Mouse (Mus musculus): ENCODE data around the gene Vps13d.

Gene Vps13d

DNA sequence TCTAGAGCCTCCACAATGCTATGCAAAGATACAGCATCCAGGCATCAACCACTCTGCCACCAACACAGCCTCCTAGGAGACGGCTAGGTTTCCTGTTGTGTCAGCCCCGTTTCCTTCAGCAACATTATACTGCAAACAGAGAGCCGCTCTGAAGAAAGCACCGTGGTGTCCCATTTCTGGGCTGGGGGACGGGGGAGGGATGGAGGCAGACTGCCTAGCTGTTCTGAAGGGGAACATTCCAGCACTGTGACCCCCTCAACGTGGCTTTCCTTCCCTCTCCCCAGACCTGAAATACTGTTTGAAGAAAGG lies 195.3 kb downstream of the Vps13d start:
- peak; percentile 60 for DNase-seq

DNA sequence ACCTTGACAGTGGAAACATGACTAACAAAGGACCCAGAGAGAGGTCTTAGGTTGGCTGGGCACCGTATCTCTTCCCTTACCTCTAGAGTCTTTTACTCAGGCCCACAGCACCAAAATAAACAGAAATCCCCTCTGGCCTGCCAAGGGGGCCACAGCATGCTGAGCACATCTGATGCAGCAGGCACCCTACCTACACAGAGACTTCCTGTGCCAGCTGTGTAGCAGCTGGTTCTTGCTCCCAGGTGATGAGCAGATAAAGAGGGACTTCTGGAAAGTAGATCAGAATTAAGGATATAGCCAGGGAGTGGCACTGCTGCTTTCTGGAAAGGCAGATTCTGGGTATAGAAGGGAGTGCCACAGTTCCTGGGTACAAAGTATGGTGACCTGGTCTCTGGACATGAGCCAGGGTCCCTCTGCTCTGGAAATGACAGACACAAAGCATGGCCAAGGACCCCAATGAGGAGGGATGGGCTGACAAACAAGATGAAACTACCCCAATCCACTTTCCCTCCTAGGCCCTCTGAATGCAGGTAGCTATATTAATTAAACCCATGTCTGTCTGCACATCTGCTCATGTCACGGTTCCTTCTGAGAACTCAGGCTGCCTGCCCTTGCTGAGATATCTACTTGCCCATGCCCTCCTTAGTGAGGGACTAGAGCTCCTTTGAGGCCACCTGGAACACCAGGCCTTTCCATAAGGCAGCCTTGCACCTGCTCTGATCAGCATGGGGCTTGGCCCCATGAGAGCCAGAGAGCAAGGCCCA lies 195.8 kb downstream of the Vps13d start:
- peak; percentile 50 for DNase-seq

DNA sequence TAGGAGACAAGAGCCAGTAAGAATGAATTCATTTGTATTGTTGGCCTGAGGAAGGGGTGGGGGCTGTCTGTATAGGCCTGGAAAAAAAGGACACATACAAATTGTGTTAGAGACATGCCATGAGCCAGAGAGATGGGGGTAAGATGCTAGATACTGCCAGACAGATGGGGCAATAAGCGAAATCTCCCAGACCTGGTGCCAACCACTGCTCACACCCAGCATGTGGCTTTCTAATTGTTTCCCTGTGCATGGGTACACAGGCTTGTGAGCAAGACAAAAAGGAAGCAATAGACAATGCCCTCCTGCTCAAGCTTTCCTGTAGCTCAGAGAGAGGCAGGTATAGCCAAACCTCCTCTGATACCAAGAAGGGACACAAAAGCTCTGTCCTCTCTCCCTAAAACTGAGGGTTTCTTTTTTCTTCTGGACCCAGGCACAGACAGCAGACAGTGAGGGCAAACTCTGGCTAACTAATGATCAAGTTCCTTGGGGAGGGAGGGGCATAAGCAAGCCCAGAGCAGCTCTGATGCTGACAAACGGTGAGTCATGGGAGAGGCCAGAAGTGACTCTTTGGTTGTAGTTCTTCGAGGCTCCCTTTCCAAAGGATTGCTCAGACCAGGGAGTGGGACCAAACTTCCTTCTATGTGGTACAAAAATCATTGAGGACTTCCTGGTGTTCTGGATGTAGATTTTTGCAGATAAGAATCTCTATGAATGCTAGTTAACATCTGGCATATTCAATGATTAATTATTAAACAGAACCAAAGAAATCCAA lies 196.7 kb downstream of the Vps13d start:
- no peak for DNase-seq

DNA sequence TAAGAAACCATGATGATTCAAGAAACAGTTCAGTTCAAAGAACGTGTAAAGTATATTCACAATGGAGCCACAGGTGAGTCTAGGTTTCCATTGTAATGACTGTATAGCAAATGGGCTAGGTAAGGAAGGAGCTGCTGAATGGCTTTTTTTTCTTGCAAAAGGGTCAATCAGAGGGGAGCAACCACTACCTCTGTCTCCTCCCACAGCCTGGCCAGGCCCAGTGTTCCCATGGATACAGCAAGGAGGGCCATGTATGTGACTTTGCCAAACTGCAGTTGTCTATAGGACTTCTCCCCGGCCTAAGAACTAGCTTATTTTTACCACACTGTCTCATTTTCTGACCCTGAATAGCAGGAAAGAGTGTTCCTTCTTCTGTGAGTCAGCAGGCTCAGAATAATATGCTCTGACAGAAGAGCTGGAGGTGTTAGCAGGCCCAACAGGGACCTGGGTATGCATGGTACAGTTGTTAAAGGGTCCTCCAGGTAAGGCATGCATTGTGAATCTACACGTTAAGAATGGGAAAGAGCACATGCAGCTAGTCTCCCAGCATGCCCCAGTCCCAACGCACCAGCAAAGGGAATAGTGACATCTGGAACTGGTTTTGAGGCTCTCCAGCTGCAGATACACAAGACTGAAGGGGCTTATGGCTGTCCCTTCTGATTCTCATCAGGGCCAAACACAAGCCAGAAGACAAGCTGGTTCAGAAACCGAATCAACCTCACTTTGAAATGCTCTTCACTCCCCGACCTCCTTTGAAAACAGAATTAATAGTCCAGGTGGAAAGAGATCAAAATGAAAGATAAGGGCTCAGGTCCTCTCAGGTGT lies 197.6 kb downstream of the Vps13d start:
- DNase-seq = no peak

DNA sequence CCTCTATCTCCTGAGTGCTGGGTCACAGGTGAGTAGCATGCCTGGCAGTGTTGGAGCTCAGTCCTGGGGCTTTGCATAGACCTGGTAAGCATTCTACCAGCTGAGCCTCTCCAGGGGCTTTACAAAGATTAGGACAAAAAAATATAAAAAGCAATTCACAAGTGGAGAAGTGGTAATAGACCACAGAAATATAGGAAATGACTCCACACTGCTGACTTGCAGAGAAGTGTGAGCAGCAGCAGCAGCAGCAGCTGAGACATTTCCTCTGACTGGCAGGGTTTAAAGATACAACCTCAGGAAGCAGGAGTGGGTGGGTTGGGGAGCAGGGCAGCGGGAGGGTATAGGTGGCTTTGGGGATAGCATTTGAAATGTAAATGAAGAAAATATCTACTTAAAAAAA lies 199.0 kb downstream of the Vps13d start:
- DNase-seq = no peak

DNA sequence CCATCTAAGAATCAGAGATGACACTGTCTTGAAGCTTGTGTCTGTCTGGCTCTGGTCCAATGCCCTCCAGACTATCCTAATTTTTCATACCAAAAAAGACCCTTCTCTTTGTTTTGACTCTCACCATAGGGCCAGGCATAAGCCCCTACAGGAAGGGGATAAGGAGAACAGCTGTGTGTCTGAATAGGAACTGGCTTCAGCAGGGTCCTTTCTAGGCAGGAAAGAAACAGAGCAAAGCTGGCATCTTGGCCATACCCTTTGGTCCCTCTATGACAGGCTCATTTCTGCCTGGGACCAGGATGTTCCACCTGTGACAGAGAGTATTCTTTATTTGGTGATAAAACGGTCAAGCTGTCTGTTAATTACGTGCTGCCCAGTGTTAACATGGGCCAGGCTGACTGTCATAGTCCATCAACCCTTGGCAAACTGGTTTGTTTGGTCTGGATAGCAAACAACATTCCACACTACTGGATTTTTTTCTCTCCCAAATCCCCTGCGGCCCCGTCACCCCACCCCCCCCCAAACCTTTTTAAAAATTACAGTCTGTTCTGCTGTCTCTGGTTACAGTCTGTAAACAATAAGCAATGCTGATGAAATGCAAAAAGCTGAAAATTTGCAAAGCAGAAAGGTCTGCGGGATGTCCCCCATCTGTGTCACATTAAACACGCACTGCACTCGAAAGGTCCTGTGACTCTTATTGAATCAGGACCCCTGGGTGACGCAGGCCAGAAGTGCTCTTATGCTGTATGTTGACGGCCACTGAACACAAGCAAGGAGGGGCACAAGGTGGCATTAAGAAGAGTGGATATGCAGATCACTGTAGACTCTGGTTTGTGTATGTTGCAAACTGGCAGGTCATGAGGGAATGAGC lies 201.5 kb downstream of the Vps13d start:
- DNase-seq = no peak

DNA sequence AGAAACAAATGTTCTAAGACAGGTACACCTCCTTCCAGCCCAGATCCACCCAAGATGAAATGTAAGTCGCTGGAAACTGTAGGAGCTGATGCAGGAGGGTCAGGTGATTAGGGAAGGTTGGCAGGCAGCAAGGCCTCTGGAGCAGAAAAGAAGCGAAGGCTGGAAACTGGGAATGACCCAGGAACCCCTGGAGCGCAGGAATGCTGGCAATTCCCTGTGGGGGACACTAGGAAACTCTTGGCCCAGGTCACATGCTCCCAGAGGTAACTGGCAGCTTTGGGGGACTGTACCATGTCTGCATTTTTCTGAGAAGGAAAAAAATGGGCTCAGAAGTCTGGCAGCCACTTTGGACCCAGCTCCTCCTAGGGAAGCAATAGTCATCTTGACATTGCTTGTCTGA lies 202.4 kb downstream of the Vps13d start:
- no peak for DNase-seq

DNA sequence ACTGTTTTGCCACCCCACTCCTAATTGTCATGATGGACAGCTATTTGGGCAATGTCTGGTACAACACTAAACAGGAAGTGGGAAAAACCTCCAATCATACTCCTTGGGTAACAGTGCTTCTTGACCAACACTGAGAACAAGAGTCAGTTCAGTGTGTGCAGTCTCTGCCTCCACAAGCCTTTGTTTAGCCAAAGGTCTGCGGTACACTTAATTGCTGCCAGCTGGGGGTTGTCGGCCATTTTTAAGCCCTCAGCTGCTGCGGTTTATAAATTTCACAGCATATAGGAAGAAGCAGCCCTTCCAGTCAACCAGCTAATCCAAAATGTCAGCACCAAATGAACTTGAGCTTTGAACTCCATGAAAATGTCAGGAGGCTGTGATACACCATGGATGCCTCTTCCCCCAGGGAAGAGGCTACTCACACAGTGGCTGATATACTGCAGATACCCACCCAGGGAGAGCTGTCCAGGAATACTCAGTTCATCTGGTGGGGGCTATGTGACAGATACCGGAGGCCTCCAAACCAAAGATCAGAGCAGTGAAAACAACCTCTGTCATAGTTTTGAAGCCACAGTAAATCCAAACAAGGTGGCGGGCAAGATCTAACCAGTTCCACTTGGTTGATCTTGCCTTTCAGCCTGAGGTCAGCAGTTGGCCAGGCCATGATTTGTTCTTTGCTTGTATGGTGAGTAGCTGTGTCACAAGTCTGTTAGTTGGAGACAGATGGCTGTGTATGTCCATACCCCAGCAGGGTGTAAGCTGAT lies 206.2 kb downstream of the Vps13d start:
- DNase-seq = no peak

DNA sequence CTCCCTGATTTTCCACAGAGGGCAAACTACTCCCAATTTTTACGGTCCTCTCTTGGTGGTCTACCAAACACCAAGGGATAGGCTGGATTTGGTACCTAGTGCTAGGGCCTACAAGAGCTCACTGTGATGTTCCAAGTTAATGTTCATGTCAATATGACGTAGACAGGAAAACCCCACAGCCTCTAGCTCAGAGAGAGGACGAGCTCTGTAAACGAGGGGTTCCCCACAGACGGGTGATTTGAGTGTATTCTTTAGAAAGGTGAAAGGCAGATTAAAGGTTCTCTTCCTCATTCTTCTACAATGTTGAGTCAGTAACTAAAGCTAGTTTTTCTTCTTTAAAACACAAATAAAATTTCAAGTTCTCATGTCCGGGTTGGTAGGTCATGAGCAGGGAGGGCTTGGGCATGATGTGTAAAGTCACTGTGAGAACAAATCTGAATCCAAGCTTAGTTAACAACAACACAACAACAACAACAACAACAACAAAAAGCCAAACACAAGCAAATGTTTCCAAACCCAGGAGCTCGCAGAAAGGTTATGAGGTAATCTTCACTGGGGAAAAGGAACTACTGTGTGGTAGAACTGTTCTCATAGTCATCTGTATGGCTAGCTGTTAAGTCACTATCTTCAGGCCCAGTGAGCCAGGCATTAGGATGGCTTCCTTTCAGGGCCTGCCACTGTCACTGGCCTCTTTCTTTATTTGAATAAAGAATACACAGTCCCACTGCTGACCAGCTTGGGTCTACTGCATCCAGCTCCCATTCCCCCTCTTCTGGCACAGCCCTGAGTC lies 208.6 kb downstream of the Vps13d start:
- DNase-seq = no peak

DNA sequence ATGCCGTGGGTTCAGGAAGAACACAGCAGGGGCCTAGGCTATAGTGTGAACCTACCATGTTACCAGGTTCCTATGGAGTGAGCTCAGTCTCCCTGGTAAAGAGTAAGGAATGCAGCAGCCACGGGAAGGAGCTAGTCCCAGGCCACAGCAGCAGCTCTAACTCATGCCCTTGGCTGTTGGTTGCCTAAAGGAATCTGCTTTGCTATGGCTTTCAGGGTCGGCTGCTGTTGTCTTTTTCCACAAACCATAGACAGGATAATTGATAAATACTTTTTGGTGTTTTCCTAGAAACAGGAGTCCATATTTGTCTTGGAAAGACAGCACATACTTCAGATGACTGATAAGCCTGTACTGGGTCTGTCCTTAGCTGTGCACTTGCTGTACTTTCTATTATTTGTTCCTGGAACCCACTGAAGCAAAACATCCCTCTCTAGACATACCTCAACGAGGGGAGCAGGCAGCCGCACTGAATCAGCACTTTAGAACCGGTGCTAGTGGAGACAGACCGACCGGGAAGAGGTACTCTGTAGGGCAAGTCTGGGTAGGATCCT lies 210.9 kb downstream of the Vps13d start:
- DNase-seq = no peak

DNA sequence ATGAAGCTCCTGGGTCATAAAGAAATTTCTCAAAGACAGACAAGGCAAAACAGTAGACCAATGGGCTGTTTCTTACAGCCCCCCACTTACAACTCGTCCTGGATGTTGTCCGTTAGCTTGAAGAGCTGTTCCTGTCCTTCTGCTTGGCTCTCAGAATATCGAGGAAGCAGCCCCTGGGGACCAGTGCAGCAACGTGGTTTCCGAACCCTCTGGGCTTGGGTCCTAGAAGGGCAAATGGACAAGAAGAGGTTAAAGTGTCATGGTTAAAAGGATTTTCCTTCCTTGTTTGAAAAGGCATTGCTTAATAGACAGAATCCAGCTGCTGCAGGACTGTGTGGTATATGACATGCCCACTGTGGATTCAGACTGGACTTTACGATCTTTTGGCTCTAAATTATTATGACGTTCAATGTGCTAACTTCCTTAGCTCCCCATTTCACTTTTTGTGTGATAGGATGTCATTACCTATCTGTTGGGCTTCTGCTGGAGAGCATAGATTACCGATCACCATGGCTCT lies 211.5 kb downstream of the Vps13d start:
- DNase-seq = no peak

DNA sequence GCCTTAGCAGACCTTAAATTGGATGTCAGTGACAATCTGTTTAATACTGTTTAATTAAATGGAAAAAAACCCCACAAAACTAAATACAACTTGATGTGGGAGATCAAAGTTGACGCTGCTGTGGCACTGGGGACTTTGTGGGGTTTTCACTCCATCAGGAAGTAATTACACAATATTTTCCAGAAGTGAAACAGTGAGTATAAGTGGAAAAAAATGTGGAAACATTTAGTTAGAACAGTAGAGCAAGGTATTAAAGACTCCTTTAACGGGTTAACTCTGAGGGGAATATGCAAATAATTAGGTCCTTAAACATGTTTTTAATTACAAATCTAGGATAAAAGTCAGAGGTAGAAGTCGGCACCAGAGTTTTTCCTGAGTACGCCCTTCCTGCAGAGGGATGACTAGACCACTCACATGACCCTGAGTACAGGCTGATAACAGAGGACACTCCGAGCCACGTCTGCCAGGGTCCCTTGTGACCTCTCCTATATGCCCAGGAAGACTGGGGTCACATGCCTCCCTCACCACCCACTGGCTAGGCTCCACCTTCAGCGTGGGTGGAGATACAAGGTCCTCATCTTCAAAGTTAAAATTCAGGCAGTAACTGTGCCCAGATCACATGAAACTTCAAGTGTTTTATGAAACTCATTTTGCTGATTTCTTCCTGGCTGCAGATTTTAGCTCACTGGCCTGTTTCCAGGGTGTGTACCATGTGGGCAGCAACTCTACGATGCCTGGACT lies 213.8 kb downstream of the Vps13d start:
- DNase-seq = no peak

DNA sequence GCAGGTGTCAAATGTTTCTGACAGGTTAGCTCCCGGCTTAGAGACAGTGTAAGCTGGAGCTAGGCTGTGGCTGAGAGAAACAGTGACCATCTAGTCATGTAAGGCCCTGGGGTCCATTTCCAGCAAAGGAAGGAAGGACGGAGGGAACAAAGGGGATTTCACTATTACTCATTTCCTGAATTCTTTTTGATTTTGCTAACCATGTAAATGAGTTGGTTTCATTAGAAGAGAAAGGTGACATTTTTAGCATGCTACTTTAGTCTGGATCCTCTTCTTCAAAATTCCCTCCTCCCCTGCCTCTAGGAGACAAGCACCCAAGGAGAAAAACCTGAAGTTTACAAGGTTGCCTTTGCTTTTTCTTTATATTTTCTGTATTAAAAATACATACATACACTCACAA lies 214.7 kb downstream of the Vps13d start:
- DNase-seq = no peak

DNA sequence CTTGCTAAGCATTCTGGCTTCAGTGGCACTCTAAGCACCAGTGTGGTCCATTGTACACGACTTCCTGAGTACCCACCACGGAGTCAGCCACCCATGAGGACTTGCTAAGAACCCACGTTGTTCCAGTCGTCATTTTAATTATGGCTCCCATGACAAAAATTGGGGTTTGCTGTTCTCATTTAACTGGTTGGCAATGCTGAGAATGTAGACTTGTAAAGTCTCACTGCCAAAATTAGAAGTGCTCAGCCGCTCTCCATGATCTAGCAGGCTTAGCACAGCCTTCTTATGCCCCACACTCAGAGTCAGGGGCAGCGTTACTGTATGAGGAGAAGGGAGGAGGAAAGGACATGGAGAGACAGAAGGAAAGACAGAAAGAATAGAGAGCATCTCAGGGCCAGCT lies 216.8 kb downstream of the Vps13d start:
- no peak for DNase-seq

DNA sequence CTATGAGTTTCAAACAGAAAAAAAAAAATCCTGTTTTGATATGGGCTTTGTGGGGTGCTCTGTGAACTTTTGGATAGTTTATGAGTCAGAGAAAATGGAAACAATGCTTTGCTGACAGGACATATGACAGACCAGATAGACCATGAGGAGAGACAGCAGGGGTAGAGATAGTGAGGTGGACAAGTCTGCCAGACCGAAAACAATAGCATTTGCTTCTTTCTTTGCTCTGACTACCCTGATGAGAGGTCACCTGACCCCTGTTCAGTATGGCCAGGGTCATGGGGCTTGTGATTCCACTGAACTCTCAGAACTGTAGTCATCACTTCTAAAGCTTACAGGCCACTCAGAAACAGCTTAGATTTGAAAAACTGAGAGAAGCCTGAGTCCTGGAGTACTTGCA lies 217.7 kb downstream of the Vps13d start:
- no peak for DNase-seq

DNA sequence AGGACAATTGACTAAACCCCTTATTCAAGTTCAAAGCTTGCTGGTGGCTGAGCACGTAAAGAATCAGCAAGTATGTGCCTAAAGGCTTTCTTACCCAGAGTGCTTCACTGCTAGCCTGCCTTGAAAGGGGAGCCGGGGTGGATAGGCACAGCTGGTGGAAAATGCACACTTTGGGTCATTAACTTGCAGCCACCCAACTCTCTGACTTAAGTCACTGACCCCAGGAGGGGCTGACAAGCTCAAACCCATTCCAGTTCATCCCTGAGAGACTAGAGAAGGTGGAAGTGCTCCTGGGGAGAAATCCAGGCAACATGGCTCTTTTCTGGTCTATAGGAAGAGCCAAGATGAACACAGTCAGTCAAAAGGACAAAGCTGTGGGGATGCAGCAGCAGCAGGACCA lies 219.3 kb downstream of the Vps13d start:
- no peak for DNase-seq

DNA sequence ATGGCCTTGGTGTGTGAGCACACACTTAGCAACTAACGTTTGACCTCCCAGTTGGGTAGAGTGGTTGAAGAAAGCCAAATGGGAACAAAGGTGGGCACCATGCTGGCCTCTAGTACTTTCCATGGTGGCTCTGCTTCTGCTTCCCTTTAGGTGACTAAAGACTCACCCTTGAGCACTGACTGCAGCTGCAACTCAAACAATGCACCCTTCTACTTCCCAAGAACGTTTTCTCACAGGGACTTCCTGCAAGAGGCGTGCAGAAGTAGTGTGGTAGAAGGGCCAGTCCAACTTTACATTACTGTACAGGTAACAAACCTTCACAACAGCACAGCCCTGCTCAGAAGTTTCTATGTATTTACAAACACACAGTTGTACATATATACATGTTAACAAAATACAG lies 220.3 kb downstream of the Vps13d start:
- no peak for DNase-seq

DNA sequence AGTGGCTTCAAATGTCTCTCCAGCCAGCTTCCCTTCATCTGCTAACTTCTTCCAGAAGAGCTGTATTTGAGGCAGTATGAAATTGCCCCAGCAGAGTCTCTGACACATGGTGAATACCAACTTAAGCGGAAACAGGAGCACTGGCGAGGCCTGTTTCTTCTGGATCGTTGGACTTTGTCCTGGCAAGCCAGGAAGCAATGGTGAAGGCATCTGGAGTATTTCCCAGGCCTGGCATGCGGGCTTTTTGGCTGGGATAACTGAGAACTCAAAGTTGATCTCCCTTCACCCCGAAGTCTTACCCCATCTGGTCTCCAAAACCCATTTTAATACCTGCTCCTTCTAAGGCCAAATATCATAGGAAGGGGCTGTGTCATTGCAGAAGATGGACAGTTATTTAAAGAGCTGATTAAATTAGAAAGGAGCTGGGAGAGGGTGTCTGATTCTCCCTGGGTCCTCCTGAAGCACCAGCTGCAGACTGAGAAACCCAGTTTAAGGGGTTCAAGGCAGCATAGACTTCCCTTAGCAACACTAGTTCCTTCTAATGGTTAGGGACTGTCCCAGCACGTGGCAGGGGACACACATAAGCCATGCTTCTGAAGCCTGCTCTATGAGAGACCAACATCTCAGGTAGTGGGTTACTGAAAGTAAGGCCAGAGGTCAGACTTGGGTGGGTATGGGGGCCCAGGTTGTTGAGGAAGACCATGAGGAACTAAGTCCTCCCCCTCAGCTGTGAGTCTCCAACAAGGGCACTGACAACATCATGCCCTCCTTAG lies 221.7 kb downstream of the Vps13d start:
- DNase-seq = no peak

DNA sequence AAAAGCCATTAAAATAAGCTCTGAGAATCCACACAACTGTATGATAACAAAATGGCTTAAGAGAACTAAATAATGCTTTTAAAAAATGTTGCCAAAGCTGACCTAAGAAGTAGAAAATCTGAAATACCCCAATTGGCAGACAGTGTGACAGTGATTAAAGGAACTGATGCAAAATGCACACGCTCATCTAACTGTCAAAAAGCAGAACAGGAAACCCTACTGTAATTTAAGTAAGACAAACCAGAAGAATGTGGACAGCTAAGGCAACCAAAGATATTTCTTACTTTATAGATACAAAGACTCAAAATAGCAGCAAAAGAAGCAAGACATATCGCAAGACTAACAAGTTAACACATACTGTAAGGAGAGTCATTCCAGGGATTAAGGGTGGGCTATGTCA lies 223.8 kb downstream of the Vps13d start:
- no peak for DNase-seq

All from thymus, postnatal 4 days (tissue).